Mouse (Mus musculus): ENCODE measurements around the gene Vmn2r115. TPM values are rescaled to one million over a fixed set of nuclear protein-coding genes. Genes with fewer than 3 reads are reported as not detected.
"Not testable (repeated sequence)": the region's sequence is repeated elsewhere in the genome, so short reads cannot be mapped to it uniquely, and the experiment has no call there.

Vmn2r115 gene
- not detected in 2 replicates for polyA plus RNA-seq (2014; fragmentation: Nextera tagmentation; extraction: Ambion mirVana)

GRCm38 (mm10) chr17:23343441-23343840 lies at the start of gene Vmn2r115:
Vmn2r115 (plus strand) TSS chr17:23343741.
- not testable (repeated sequence) for H3K9ac ChIP-seq (ENCODE audit: low read depth, low read length); H3K27me3 ChIP-seq (replicated peaks; ENCODE audit: control insufficient read depth, insufficient read depth, low read length); ATAC-seq (replicated peaks; ENCODE audit: low FRiP score); H3K36me3 ChIP-seq (ENCODE audit: control insufficient read depth, insufficient read depth, low read length); DNase-seq (ENCODE audit: low spot score); H3K27ac ChIP-seq (ENCODE audit: low read depth, low read length); H3K4me3 ChIP-seq (ENCODE audit: low read depth, low read length); H3K4me2 ChIP-seq; H3K4me1 ChIP-seq (replicated peaks; ENCODE audit: control insufficient read depth, insufficient read depth, low read length); H3K9me3 ChIP-seq (ENCODE audit: control insufficient read depth, low read length)
- 43% methylated on average over 2 of the region's 2 CpGs for WGBS

- 74% methylated on average over 2 of the region's 2 CpGs for WGBS
- H3K4me3 ChIP-seq (ENCODE audit: low read depth, low read length); H3K4me2 ChIP-seq; H3K36me3 ChIP-seq (ENCODE audit: control insufficient read depth, insufficient read depth, low read length); H3K27me3 ChIP-seq (replicated peaks; ENCODE audit: control insufficient read depth, insufficient read depth, low read length); DNase-seq (ENCODE audit: low spot score); H3K9ac ChIP-seq (ENCODE audit: low read depth, low read length); ATAC-seq (replicated peaks; ENCODE audit: low FRiP score); H3K9me3 ChIP-seq (ENCODE audit: control insufficient read depth, low read length); H3K27ac ChIP-seq (ENCODE audit: low read depth, low read length); H3K4me1 ChIP-seq (replicated peaks; ENCODE audit: control insufficient read depth, insufficient read depth, low read length): not testable (repeated sequence)
Observed at GRCm38 (mm10) chr17:23312437-23312836, 31.1 kb upstream of the Vmn2r115 start, which contains the start of gene Vmn2r114. Vmn2r114 (minus strand) TSS chr17:23312537.

GRCm38 (mm10) chr17:23330657-23331056 lies 12.9 kb upstream of the Vmn2r115 start:
- WGBS: 75% methylated on average over 6 of the region's 6 CpGs
- Histone ChIP-seq H3K4me3 (ENCODE audit: low read depth, low read length) (no peak overlapping the region), H3K4me1 (replicated peaks; ENCODE audit: control insufficient read depth, insufficient read depth, low read length) (no peaks in the 10 kb centered on the region), H3K27me3 (replicated peaks; ENCODE audit: control insufficient read depth, insufficient read depth, low read length) (no peaks in the 10 kb centered on the region), H3K9ac (ENCODE audit: low read depth, low read length) (no peak overlapping the region), H3K4me2 (no peak overlapping the region), H3K27ac (ENCODE audit: low read depth, low read length) (no peak overlapping the region), H3K9me3 (ENCODE audit: control insufficient read depth, low read length) (no peaks in the 10 kb centered on the region), H3K36me3 (ENCODE audit: control insufficient read depth, insufficient read depth, low read length) (no peaks in the 10 kb centered on the region)
- ATAC-seq (replicated peaks; ENCODE audit: low FRiP score) (peak; percentile 36), DNase-seq (ENCODE audit: low spot score) (no peak)

- H3K4me1 ChIP-seq (replicated peaks; ENCODE audit: control insufficient read depth, insufficient read depth, low read length): no peaks in the 10 kb centered on the region
- WGBS: 36% methylated on average over 1 of the region's 1 CpGs
- DNase-seq (ENCODE audit: low spot score) (no peak), ATAC-seq (replicated peaks; ENCODE audit: low FRiP score) (no peak)
- H3K9me3 ChIP-seq (ENCODE audit: control insufficient read depth, low read length): no peaks in the 10 kb centered on the region
- H3K27ac ChIP-seq (ENCODE audit: low read depth, low read length): no peak overlapping the region
- no peak overlapping the region for H3K9ac ChIP-seq (ENCODE audit: low read depth, low read length)
- no peak overlapping the region for H3K4me3 ChIP-seq (ENCODE audit: low read depth, low read length)
- H3K4me2 ChIP-seq: no peak overlapping the region
- no peaks in the 10 kb centered on the region for H3K36me3 ChIP-seq (ENCODE audit: control insufficient read depth, insufficient read depth, low read length)
- no peaks in the 10 kb centered on the region for H3K27me3 ChIP-seq (replicated peaks; ENCODE audit: control insufficient read depth, insufficient read depth, low read length)
Observed at GRCm38 (mm10) chr17:23351644-23352043, 8.1 kb downstream of the Vmn2r115 start.

- not testable (repeated sequence) for H3K4me3 ChIP-seq (ENCODE audit: low read depth, low read length); H3K4me2 ChIP-seq; H3K27ac ChIP-seq (ENCODE audit: low read depth, low read length); ATAC-seq (replicated peaks; ENCODE audit: low FRiP score); H3K9me3 ChIP-seq (ENCODE audit: control insufficient read depth, low read length); DNase-seq (ENCODE audit: low spot score); H3K36me3 ChIP-seq (ENCODE audit: control insufficient read depth, insufficient read depth, low read length); H3K9ac ChIP-seq (ENCODE audit: low read depth, low read length); H3K4me1 ChIP-seq (replicated peaks; ENCODE audit: control insufficient read depth, insufficient read depth, low read length); H3K27me3 ChIP-seq (replicated peaks; ENCODE audit: control insufficient read depth, insufficient read depth, low read length)
Observed at GRCm38 (mm10) chr17:23384304-23384703, 40.8 kb downstream of the Vmn2r115 start, which contains the start of gene Vmn2r116. Vmn2r116 (plus strand) TSS chr17:23384604.

Other genes starting within 250 kb of the Vmn2r115 start
- 5.6 and 6.6 TPM in 2 replicates for gene Zfp40, start 150.5 kb upstream of the Vmn2r115 start, polyA plus RNA-seq (2014; fragmentation: Nextera tagmentation; extraction: Ambion mirVana)
- gene Vmn2r114, start 31.2 kb upstream of the Vmn2r115 start, polyA plus RNA-seq (2014; fragmentation: Nextera tagmentation; extraction: Ambion mirVana): not detected in 2 replicates
- not detected in 2 replicates for gene Vmn2r116, start 40.9 kb downstream of the Vmn2r115 start, polyA plus RNA-seq (2014; fragmentation: Nextera tagmentation; extraction: Ambion mirVana)
- gene Vmn2r117, start 136.0 kb downstream of the Vmn2r115 start, polyA plus RNA-seq (2014; fragmentation: Nextera tagmentation; extraction: Ambion mirVana): not detected in 2 replicates
- 14.3 and 14.8 TPM in 2 replicates for gene Zfp213, start 220.5 kb downstream of the Vmn2r115 start, polyA plus RNA-seq (2014; fragmentation: Nextera tagmentation; extraction: Ambion mirVana)